Mouse (Mus musculus): Measurements from ENCODE around the gene Smok3b. TPM values are rescaled to one million over a fixed set of nuclear protein-coding genes. Genes with fewer than 3 reads are reported as not detected.

The Smok3b gene
- total and polyA plus RNA-seq, 3 experiments = not detected

DNA sequence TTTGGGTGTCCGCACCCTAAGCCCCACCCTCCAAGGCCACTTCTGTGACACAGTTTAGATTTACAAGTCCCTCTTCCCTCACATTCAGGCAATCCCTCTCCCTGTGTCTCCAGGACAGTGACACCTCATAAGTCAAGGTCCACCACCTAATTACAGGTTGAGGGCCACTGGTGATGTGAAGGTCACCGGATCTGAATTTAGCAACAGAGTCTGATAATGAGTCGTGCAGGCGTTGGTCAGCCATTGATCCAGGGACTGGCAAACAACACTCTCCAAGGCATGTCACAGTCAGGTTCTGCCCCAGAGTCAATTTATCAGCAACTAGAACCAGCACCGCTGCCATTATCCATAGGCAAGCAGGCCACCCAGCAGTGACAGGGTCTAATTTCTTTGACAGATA lies 8.8 kb upstream of the Smok3b start:
- in situ Hi-C loops (cut with MboI; ENCODE audit: low pct_ligation_motif_present, low pct_unique_long_range_greater_than_20kb, low sequenced_read_pairs) = no loop called here

GRCm38 (mm10) chr5:138016530-138016929 lies 4.7 kb upstream of the Smok3b start:
- no peaks in the 10 kb centered on the region for H3K79me2 ChIP-seq (replicated peaks; ENCODE audit: control insufficient read depth, extremely low read depth, insufficient read depth, poor library complexity, severe bottlenecking)
- TF ChIP-seq EP300 (IDR thresholded peaks at IDR 0.05; ENCODE audit: low read length) (no peak), ELF1 (IDR thresholded peaks at IDR 0.05; ENCODE audit: low read depth, low read length) (no peak), UBTF (IDR thresholded peaks at IDR 0.05; ENCODE audit: low read depth, low read length) (no peak), BHLHE40 (IDR thresholded peaks at IDR 0.05; ENCODE audit: low read depth, low read length) (no peak), SIN3A (IDR thresholded peaks at IDR 0.05; ENCODE audit: low read length) (no peak), ZMIZ1 (IDR thresholded peaks at IDR 0.05; ENCODE audit: low read depth, low read length) (no peak), ETS1 (conservative IDR thresholded peaks at IDR 0.05; ENCODE audit: low read depth, low read length) (no peak), RAD21 (IDR thresholded peaks at IDR 0.05; ENCODE audit: low read depth, low read length) (no peak), IRF4 (IDR thresholded peaks at IDR 0.05; ENCODE audit: low read depth, low read length) (no peak), JUN (IDR thresholded peaks at IDR 0.05; ENCODE audit: insufficient read depth, low read depth, low read length) (no peak), JUND (conservative IDR thresholded peaks at IDR 0.05; ENCODE audit: low read depth, low read length) (no peak), CHD1 (IDR thresholded peaks at IDR 0.05; ENCODE audit: low read depth, low read length) (no peak), MYC (IDR thresholded peaks at IDR 0.05; ENCODE audit: low read depth, low read length) (no peak), MAZ (IDR thresholded peaks at IDR 0.05; ENCODE audit: low read depth, low read length) (no peak), TBP (conservative IDR thresholded peaks at IDR 0.05; ENCODE audit: low read depth, low read length) (no peak), HCFC1 (IDR thresholded peaks at IDR 0.05; ENCODE audit: low read depth, low read length) (no peak), MEF2A (IDR thresholded peaks at IDR 0.05; ENCODE audit: borderline replicate concordance, low read depth, low read length) (no peak)
- no peak overlapping the region for H3K9ac ChIP-seq (ENCODE audit: insufficient read depth, low read depth)
- H3K27me3 ChIP-seq (replicated peaks) = no peaks in the 10 kb centered on the region
- H3K27ac ChIP-seq (ENCODE audit: insufficient read depth, low read depth) = no peak overlapping the region
- dilution Hi-C loops (cut with MboI; ENCODE audit: extremely low pct_ligation_motif_present, extremely low pct_unique_long_range_greater_than_20kb, low sequenced_read_pairs) = no loop called here
- no peak overlapping the region for H3K4me3 ChIP-seq (replicated peaks in 1 of 3; ENCODE audit: low read depth in 2 of 3, low read length in 2 of 3, poor library complexity in 1 of 3)
- no peak overlapping the region for H3K4me2 ChIP-seq (ENCODE audit: insufficient read depth, low read depth, poor library complexity, severe bottlenecking)
- H3K9me3 ChIP-seq (replicated peaks; ENCODE audit: low read length) = no peaks in the 10 kb centered on the region
- no peak for DNase-seq (ENCODE audit: extremely low read depth)
- no peaks in the 10 kb centered on the region; a peak in 1 of 4 replicates for H3K4me1 ChIP-seq (ENCODE audit: control insufficient read depth in 1 of 2, insufficient read depth in 2 of 2)
- in situ Hi-C loops (cut with MboI; ENCODE audit: low pct_ligation_motif_present, low pct_unique_long_range_greater_than_20kb, low sequenced_read_pairs) = no loop called here
- no peaks in the 10 kb centered on the region for H3K36me3 ChIP-seq (replicated peaks in 1 of 2; ENCODE audit: control insufficient read depth in 1 of 2, insufficient read depth in 1 of 2, low read length in 1 of 2)

More for the DNA sequence above, 8.8 kb upstream of the Smok3b start:
- no peaks in the 10 kb centered on the region for H3K27me3 ChIP-seq (replicated peaks)
- H3K9ac ChIP-seq (ENCODE audit: insufficient read depth, low read depth) = no peak overlapping the region
- H3K27ac ChIP-seq (ENCODE audit: insufficient read depth, low read depth) = no peak overlapping the region
- no peaks in the 10 kb centered on the region for H3K36me3 ChIP-seq (replicated peaks in 1 of 2; ENCODE audit: control insufficient read depth in 1 of 2, insufficient read depth in 1 of 2, low read length in 1 of 2)
- TF ChIP-seq EP300 (IDR thresholded peaks at IDR 0.05; ENCODE audit: low read length) = no peak
- TF ChIP-seq ZKSCAN1 (IDR thresholded peaks at IDR 0.05; ENCODE audit: borderline replicate concordance, low read depth, low read length) = no peak
- no peak for TF ChIP-seq MAZ (IDR thresholded peaks at IDR 0.05; ENCODE audit: low read depth, low read length)
- no peak for TF ChIP-seq USF2 (conservative IDR thresholded peaks at IDR 0.05; ENCODE audit: low read depth, low read length)
- TF ChIP-seq USF1 (IDR thresholded peaks at IDR 0.05; ENCODE audit: low read depth, low read length) = no peak
- TF ChIP-seq RCOR1 (conservative IDR thresholded peaks at IDR 0.05; ENCODE audit: low read depth, low read length) = no peak
- no peak for TF ChIP-seq GABPA (IDR thresholded peaks at IDR 0.05; ENCODE audit: insufficient replicate concordance, low read depth, low read length)
- no peak for TF ChIP-seq SIN3A (IDR thresholded peaks at IDR 0.05; ENCODE audit: low read length)
- no peak overlapping the region for H3K4me2 ChIP-seq (ENCODE audit: insufficient read depth, low read depth, poor library complexity, severe bottlenecking)
- no peaks in the 10 kb centered on the region for H3K79me2 ChIP-seq (replicated peaks; ENCODE audit: control insufficient read depth, extremely low read depth, insufficient read depth, poor library complexity, severe bottlenecking)
- dilution Hi-C loops (cut with MboI; ENCODE audit: extremely low pct_ligation_motif_present, extremely low pct_unique_long_range_greater_than_20kb, low sequenced_read_pairs) = no loop called here
- no peaks in the 10 kb centered on the region for H3K9me3 ChIP-seq (replicated peaks; ENCODE audit: low read length)
- H3K4me3 ChIP-seq (replicated peaks in 1 of 3; ENCODE audit: low read depth in 2 of 3, low read length in 2 of 3, poor library complexity in 1 of 3) = no peak overlapping the region
- no peaks in the 10 kb centered on the region for H3K4me1 ChIP-seq (ENCODE audit: control insufficient read depth in 1 of 2, insufficient read depth in 2 of 2)
- DNase-seq (ENCODE audit: extremely low read depth) = no peak
